Mouse (Mus musculus) cerebellum, adult 18-20 months (tissue): ENCODE measurements around the gene AC129217.1.

ENCODE experiments used
- DNase-seq, 2 experiments: peaks; one replicate each; pipeline ENCODE4 v3.0.0; 2021

Gene AC129217.1

DNA sequence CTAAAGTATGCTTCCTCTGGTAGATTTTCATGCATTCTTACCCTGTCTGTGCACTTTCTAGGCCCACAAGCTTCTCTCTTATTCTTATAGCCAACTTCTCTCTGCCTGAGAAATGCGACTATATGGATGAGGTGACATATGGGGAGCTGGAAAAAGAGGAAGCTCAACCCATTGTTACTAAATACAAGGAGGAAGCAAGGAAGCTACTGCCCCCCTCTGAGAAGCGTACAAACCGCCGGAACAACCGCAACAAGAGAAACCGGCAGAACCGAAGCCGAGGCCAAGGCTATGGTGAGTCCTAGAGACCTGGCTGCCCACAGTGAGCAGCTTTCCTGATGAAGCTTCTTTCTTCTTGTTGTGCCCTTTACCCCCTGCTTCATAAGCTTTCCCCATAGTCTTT lies at the start of gene AC129217.1:
Gene AC129217.1, plus strand, starts transcription at position 114 of the 400 bp plus-strand sequence.
- no peak for DNase-seq

DNA sequence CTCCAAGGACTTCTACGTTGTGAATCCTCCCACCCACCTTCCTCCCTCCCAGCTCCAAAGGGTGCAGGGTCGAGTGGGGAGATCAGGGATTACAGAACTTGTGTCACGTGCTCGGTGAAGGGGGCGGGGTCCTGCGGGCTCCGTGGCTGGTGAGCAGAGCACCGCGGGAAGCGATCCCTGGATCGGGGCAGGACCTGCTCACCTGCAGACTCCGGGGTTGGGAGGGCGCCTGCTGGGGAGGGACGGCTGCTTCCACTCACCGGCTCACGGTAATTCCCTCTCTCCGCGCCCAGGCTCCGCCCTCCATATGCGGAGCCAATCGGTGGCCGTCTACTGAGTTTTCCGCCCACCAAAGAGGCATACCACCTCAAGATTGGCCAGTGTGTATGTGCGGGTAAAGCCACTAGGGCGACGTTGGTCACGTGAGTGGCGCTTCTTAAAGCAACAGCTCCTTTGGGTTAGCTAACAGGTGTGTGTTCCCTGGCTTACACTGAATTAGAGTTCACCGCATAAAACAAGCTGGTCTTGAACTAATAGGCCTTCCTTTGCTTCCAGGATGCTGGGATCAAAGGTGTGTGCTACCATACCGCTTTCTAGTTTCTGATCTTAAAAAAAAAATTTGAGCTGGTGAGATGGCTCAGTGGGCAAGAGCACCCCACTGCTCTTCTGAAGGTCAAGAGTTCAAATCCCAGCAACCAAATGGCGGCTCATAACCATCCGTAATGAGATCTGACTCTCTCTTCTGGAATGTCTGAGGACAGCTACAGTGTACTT lies 43.4 kb upstream of the AC129217.1 start, which contains the start of gene Taf6l:
Gene Taf6l, minus strand, starts transcription at position 410 of the 774 bp plus-strand sequence.
- peak; percentile 88 to 97 for DNase-seq

DNA sequence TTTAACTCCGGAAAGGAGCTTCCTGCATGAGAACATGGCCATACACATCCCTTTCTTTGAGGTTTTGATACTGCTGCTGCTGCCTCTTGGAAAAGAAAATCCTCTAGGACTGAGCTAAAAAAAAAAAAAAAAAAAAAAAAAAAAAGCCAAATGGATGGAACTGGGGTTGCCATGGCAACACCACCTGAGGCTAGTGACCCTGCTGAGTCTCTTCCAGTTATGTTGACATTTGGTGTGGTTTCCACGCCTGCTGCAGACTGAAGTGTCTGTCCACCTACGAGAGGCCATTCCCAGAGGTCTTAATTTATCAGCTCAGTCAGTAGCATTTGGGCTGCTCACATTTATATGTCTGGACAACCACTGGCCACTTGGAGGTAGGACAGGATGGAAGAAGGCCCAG lies 41.1 kb upstream of the AC129217.1 start:
- peak in 1 of 2 experiments; percentile 30 for DNase-seq

DNA sequence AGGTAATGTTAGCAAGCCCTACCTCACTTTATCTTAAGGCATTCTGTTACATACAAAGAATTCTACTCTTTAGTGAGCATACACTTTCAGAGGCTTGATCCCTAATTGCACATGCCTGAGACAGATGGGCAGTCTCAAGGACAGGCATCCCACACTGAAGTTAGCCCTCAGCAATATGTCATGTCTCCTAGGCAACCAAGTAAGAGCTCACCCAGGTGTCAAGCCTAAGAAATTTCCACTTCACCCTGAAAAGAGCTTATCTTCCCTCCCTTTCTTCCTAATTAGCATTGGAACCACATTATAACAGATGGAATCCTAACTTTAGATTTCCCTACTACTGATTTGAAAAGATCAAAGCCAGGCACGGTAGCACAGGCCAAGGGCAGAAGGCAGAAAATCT lies 40.4 kb upstream of the AC129217.1 start:
- DNase-seq, result no peak

DNA sequence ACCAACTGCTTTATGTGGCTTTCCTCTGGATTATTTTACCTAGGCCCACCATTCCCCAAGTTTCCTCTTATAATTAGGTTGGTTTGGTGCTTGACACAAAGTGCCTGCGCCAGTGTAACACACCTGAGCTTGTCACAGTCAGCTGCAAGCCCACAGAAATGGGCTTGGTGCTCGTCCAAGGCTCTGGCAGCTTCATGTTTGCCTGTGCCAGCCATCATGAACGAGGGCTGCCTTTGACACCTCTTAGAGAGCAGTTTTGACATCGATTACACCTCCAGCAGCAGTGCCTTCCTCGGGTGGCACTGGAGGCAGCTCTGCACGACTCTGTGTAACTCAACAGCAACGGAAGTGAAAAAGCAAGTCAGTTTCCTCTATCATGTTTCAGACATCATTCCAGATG lies 39.4 kb upstream of the AC129217.1 start:
- DNase-seq, result no peak

DNA sequence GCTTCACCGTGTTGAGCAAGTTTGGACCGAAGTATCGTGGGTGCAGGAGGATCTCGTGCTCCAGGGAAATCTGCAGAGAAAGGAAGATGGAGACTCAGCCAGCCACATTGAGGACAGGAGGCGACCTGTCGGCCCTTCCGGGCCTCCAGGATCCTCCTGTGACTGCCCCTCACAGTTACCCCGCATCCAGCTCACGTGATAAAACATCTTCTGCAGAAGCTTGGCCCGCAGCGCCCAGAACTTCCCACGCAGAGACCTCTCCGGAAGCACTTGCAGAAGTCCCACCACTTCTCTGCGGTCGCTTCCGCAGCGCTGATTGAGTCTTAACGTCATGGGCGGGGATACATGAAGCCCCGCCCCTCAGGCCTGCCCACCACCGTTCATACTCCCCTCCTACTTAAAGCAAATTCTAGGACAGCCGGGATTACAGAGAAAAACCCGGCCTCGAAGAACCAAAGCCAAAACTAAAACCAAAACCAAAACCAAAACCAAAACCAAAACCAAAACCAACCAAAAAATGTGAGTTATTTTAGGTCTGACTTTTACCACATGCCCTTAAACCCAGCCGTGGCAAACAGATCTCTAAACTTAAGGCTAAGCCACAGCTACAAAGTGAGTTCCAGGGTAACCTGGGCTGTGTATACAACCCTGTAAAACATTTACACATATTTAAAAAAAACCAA lies 31.2 kb upstream of the AC129217.1 start, which contains the start of gene Polr2g:
Gene Polr2g, minus strand, starts transcription at position 314 of the 683 bp plus-strand sequence.
- peak; percentile 88 to 91 for DNase-seq

DNA sequence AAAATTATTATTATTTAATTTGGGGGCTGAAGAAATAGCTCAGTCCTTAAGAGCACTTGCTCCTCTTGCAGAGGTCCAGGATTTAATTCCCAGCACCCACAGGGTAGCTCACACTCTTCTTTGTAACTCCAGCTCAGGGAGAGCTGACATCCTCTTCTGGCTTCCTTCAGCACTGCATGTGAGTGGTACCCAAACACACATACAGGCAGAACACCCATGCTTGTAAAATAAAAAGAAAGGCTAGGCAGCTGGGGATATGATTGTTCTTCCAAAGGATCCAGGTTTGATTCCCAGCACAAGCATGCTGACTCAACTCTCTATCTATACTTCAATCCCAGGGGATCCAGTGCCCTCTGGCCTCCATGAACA lies 30.6 kb upstream of the AC129217.1 start:
- DNase-seq, result no peak

DNA sequence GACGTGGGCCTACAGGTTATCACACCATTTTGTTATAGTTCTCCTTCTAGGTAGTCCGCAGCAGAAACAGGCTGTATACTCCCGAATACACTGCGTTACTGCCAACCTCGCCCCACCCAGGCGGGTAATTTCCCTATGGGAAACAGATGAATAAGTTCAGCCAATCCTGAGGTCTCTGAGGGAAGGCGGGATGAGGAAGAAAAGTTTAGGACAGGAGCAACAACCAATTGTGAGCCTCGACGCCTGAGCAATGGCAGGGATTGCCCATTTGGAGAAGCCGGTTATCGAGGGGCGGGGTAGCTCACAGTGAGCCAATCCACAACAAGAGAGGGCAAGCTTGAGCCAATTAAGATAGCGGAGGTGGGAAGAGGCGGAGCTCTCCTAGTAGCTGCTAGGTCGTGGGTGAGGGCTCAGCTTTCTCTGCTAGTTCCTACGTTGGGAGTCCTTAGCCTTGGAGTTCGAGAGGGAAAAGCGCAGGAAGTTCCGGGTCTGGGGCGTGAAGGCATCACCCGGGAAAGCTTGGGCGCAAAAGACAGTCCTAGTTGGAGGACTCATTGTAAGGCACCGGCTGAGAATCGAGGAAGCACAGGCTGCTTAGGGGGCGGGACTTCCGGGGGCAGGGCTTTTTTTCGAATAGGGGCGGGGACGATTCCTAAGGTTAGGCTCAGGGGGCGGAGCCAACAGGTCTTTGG lies 27.3 kb upstream of the AC129217.1 start, which contains the start of gene Zbtb3:
Gene Zbtb3, plus strand, starts transcription at position 426 of the 692 bp plus-strand sequence.
- peak; percentile 91 to 98 for DNase-seq

DNA sequence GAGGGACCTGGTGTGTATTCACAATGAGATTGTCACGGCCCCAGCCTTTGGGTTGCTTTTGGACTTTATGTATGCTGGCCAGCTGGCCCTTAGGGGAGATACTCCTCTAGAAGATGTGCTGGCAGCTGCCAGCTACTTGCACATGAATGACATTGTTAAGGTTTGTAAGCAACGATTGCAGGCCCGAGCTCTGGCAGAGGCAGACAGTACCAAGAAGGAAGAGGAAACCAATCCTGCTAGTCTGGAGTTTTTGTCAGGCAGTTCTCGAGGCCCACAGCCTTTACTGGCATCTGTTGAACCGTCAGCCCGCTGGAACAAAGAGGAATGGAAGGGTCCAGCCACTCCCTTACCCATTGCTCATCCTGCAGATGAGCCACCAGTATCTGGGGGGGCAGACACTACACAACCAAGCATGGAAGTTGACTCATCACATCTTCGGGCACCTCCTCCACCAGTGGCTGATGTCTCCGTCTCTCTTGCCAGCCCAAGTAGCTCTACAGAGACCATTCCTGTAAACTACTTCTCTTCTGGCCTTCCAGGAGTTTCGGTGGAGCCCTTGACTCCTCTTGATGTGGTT lies 26.3 kb upstream of the AC129217.1 start:
- no peak for DNase-seq

DNA sequence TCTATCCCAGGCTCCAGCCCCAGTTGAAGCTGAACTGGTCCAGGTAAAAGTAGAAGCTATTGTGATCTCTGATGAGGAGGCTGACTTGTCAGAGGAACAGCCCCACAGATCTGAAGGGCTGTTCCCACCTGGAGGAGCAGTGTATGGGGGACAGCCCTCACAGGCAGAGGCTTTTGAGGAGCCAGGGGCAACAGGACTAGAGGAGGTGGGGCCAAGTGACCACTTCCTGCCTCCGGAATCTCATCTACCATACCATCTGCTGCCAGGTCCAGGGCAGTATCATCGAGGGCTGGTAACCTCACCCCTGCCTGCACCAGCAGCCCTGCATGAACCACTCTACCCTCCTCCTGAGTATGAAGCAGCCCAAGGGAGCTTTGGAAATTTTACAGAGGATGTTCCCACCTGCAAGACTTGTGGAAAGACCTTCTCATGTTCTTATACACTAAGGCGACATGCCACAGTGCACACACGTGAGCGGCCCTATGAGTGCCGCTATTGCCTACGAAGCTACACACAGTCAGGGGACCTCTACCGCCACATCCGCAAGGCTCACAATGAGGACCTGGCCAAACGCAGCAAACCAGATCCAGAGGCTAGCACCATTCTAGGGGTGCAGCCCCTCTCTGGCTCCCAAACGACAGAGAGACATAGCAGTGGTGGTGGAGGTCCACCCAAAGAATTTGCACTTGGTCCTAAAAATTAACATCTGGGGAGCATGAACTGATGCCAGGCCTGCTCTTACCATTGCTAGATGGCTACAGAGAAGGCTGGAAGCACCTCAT lies 25.5 kb upstream of the AC129217.1 start:
- DNase-seq, result no peak

DNA sequence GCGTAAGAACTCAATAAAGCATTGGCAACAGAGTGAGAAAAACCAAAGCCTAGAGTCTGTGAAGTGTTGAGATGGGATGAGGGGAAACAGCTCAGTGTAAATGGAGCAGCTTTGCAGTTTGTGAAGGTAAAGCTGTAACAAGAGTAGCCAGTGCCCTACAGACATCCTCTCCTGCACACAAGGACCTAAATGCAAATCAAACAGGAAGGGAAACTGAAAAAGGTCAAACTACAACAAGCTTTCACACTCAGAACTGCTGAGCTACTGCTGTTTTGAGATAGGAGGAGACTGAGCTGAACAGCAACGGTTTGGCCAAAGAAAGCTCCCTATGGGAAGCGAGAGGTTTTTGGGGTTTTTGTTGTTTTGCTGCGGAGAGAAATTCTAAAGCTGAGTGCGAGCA lies 22.8 kb upstream of the AC129217.1 start:
- DNase-seq, result no peak

DNA sequence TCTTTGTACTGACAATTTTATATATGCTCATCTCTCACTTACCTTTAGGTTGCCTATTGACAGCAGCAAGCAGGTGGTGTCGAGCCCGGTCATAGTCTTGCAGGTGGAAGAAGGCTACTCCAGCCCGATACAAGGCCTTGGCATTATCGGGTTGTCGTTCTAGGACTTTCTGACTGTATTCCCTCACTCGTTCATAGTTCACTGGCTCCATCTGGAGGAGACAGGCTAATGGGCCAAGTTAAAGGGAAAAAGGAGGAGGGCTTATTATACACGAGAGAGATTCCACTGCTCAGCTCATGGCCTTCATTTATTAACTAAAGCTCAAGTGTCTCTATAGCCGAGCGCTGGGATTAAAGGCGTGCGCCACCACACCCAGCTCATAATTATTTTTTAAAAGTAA lies 13.8 kb upstream of the AC129217.1 start:
- no peak for DNase-seq

DNA sequence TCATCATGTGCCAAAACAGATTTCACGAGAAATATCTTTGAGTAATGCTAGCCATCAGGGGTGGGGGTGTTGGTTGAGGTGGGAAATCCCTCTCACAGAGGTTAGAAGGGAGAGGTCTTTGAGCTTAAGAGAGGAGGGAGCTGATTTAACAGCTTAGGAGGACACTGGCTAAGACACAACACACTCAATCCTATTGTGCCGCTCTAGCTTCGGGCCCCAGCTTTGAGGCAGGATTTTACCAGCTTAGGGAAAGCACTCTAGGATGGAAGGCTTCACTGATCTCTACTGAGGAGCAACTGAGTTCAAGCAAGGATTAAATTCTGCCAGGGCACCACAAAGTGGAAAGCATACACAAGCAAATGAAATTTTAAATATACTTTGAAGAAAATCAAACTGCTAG lies 12.6 kb upstream of the AC129217.1 start:
- no peak for DNase-seq

DNA sequence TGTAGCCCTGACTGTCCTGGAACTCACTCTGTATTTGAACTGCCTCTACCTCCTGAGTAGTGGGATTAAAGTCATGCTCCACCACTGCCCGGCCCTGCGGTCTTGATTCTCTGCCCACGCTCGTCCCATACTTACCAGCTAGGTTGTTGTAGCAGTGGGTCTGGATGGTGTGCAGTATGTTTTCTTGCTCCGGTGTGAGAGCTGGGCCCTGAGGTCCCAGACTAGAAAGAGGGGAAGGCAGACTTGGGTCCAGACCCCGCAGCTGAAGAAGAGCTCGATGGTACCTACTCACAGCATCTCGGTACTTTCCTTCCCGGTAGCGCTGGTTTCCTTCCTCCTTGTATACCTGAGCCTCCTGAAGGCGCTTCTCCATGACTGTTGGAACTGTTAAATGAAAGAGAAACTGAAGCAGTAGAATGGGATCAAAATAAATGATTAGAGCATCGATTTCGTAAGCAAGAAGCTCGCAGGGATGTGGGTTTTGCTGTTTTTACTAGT lies 11.2 kb upstream of the AC129217.1 start:
- peak in 1 of 2 experiments; percentile 32 for DNase-seq

DNA sequence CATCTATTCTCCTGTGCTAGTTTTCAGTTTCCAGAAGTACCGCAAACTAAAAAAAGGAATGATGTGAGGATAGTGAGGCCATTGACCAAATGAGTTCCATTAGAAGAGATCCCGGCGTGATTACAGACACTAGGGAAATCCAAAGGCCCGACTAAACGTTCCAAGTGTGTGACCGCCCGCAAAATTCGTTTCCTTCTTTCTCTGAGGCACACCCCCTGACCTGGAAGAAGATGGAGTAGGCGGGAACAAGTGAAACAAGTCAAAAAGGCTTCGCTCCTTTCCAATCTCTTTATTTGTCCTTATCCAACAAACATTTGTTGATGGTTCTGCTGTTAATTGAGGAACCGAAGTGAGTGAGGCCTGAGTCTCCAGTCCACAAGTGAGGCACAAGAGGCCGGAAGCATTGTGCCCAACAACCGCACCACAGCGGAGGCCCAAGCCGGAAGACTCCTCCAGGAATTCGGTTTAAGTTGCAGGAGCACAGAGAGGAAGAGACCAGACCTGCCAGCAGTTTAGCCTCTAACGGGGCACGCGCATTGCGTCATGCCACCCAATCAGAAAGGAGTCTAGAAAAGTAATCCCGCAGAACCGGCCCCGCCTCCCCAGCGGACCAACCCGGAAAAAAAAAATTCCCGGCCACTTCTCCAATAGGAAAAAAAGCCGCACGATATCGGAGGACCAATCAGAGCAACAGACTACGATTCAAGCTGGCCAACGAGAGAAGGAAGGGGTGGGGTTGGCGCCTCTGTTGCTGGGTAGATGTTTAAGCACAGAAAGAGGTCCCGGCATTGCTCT lies 10.6 kb upstream of the AC129217.1 start, which contains the start of gene Ttc9c:
Gene Ttc9c, minus strand, starts transcription at position 533 of the 795 bp plus-strand sequence.
- DNase-seq, result peak; percentile 94 to 98

DNA sequence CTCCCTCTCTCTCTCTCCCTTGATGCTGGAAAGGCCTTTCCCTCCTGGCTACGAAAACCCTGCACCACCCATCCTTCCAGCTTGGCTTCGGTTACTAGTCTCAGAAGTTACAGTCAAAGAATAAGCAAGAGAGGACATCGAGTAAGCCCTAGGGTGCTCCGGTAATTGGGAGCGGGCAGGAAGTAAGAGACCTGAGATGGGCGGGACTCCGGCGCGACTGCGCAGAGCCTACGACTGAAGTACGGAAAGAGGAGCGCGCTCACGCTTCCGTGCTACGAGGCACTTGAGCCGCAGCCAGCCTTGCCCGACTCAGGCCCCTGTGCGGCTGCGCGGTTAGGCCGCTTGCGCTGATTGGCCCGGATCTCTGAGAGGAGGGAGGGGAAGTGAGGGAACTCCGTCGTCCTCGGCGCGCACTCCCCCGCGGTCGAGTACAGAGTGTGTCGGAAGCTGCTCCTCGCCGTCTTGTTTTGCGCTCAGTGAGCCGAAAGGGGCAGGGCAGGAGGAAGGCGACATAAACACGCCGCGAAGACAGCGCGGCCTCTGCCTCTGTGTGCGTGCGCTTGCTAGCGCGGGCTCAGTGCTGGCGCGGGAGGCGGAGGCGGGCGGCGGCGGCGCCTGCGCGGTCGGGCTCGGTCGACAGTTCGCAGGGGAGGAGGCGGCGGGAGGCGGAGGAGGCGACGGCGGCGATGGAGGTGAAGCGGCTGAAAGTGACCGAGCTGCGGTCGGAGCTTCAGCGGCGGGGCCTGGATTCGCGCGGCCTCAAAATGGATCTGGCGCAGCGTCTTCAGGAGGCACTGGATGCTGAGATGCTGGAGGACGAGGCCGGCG lies 9.8 kb upstream of the AC129217.1 start, which contains the start of gene Hnrnpul2:
Gene Hnrnpul2, plus strand, starts transcription at position 415 of the 828 bp plus-strand sequence.
- peak; percentile 99 for DNase-seq

DNA sequence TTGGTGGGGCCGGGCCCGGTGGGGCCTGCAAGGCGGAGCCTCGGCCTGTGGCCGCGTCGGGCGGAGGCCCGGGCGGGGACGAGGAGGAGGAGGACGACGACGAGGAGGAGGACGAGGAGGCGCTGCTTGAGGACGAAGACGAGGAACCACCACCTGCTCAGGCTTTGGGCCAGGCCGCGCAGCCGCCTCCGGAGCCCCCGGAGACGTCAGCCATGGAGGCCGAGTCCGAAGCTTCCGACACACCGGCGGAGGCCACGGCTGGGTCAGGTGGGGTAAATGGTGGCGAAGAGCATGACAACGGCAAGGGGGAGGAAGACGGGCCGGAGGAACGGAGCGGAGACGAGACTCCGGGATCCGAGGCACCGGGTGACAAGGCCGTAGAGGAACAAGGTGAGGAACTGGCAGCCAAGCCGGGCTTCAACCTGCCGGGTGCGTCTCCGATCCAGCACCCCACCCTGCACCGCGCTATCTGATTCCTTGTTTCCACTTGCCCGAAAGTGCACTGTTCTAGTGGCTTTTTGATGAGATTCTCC lies 9.1 kb upstream of the AC129217.1 start:
- peak in 1 of 2 experiments; percentile 64 for DNase-seq

DNA sequence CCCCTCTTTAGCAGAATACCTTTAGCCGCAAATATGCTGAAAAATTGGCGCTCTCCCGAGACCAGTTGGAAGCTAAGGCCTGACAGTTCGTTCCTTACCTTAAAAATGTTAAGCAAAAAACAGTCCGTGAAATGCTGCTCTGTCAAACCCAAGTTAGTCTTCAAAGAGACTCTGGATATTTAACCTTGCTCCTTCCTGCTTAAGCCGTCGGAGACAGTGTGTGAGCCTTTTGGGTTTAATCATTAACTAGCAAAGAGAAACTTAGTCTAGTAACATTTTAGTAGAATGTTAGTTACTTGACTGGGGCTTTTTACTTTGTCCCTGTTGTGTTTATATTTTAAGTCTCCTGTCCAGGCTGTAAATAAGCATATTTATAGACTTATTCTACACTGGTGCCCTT lies 8.4 kb upstream of the AC129217.1 start:
- DNase-seq, result no peak

DNA sequence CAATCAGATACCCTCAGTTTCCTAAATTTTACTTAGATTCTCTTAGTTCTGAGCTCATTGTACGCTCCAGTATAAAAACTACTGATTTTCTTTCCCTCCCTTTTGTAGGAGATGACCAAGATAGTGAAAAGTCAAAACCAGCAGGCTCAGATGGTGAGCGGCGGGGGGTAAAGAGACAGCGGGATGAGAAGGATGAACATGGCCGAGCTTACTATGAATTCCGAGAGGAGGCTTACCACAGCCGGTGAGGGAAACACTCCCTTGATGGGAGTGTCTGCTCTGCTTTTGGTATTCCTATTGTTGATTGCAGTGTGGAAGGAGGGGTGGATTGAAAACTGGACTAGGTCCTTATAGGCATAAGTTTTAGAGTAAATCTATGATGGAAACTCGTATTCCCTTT lies 6.9 kb upstream of the AC129217.1 start:
- DNase-seq, result peak; percentile 70 to 77

DNA sequence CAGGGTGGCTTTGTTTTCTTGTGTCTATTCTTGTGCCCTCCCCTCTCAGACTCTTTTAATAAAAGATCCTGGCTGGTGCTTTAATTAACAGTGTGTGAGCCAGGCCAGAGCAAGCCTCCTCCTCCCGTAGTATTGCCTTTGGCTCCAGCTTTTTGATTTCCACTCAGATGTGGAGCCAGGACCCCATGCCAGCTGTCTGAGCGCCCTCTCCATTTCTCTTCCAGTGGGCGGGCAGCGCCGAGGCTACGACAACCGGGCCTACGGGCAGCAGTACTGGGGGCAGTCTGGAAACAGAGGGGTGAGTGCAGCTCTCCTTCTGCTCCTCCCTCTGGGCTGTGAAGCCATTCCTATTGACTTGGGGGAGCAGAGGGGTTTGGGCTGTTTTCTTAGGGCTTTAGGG lies 1.1 kb downstream of the AC129217.1 start:
- no peak for DNase-seq
